ENCODE assay signal across 17 mouse cellular contexts in genomic region chr12:14875290-14875689, GRCm38 (mm10).
"Had no signal": no experiment of that assay in that cellular context is flagged by ENCODE, and none has a peak within 500 bp of the region (broad histone marks: within the 10 kb centered on the region; RNA-seq: fewer than 3 reads in every experiment).

No protein-coding gene starts in this region.

- H3K4me1 ChIP-seq: neural tube, embryonic 13.5 days; neural tube, embryonic 15.5 days had no signal

- H3K9me3 ChIP-seq: midbrain, embryonic 12.5 days; neural tube, embryonic 13.5 days; neural tube, embryonic 15.5 days had no signal

- H3K36me3 ChIP-seq: midbrain, embryonic 12.5 days; neural tube, embryonic 13.5 days; neural tube, embryonic 15.5 days had no signal

- H3K4me2 ChIP-seq: lung, embryonic 14.5 days; midbrain, embryonic 12.5 days; neural tube, embryonic 13.5 days; neural tube, embryonic 15.5 days had no signal

- DNase-seq: lung, adult 18-20 months; lung, embryonic 14.5 days; lung, postnatal 10 days; lung, postnatal 4 days; retina, postnatal 1 day; right cerebral cortex, adult 18-20 months; right cerebral cortex, postnatal 25 days; right cerebral cortex, postnatal 4 days; spleen, adult 18-20 months; thymus, adult 18-20 months; thymus, postnatal 14 days; thymus, postnatal 36 days had no signal

- H3K9ac ChIP-seq: lung, embryonic 14.5 days; midbrain, embryonic 12.5 days; neural tube, embryonic 13.5 days; neural tube, embryonic 15.5 days had no signal

- H3K4me3 ChIP-seq: midbrain, embryonic 12.5 days; myocyte; neural tube, embryonic 13.5 days; neural tube, embryonic 15.5 days had no signal

- H3K27ac ChIP-seq: midbrain, embryonic 12.5 days; neural tube, embryonic 13.5 days; neural tube, embryonic 15.5 days had no signal

- H3K27me3 ChIP-seq: midbrain, embryonic 12.5 days; neural tube, embryonic 13.5 days; neural tube, embryonic 15.5 days had no signal

- ATAC-seq: midbrain, embryonic 16.5 days had no signal
